Mouse (Mus musculus) retina, adult 2 months (tissue): Measurements from ENCODE around the gene Tnpo1.
"Not testable (repeated sequence)": the region's sequence is repeated elsewhere in the genome, so short reads cannot be mapped to it uniquely, and the experiment has no call there.

ENCODE experiments used
- DNase-seq: peaks from one replicate; pipeline ENCODE4 v3.0.0-alpha.2; 2012; ENCODE audit warnings: low read depth, low spot score

Gene Tnpo1

DNA sequence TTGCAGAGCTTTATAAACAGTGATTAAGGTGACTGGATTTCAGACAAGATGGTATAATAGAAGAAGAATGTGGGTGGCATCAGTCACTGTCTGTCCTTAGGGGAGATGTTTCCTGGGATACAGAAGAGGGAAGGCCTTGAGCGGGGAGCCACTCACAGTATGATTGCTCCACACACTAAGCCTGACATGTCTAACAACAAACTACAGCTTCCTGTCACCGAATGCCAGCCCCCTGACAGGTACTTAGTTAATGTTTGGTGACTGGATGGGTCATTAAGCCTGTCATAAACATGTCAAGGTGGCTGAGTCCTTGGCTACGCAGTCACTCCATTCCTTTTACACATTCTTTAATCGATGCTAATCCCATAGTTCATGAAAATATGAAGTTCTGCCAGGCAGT is 108.0 kb downstream of the Tnpo1 start:
- no peak for DNase-seq

DNA sequence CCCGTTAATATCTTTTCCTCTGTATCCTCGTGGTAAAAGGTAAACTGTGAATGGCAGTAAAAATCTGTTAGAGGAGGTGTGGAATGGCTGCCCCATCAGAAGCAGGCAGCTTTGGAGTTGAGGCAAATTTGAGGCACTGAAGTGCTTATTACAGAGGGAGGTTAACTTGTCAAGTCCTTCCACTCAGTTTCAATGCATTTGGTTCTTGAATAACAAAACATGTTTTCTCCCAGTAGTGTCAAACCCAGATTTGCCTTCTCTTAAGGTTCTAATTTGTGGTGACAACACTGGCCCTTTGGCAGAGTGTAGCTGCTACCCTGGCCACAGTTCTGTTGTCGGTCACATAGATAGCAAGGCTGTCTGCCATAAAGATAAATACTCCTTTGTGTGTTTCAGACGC is 108.4 kb downstream of the Tnpo1 start:
- no peak for DNase-seq

DNA sequence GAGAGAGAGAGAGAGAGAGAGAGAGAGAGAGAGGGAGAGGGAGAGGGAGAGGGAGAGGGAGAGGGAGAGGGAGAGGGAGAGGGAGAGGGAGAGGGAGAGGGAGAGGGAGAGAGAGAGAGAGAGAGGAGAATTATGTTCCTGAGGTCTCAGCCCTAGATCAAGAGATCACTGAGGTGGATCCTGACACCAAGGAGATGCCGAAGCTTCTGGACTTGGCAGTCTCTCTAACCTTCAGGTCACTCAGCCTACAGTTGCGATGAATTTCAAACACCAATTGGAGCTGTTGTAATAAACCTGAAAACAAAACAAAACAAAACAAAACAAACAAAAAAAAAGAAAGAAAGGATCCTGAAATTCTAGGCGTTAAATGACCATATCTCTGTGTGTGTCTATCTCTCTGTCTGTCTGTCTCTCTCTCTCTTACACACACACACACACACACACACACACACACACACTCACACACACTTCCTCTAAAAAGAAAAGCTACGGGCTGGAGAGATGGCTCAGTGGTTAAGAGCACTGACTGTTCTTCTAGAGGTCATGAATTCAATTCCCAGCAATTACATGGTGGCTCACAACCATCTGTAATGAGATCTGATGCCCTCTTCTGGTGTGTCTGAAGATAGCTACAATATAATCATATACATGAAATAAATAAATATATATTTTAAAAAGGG is 109.1 kb downstream of the Tnpo1 start:
- DNase-seq: not testable (repeated sequence)

DNA sequence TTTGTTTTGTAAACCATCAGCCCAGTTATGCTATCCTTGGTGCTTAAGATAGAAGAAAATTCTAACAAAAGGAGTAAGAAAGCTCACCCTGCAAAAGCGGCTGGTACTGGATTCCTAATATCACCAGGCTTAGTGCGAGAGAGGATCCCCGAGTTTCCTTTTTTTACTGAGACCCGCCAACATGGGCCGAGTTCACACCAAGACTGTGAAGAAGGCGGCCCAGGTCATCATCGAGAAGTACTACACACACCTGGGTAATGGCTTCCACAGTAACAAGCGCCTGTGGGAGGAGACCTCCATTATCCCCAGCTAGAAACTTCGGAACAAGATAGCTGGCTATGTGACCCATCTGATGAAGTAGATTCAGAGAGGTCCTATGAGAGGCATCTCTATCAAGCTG is 109.6 kb downstream of the Tnpo1 start:
- no peak for DNase-seq

DNA sequence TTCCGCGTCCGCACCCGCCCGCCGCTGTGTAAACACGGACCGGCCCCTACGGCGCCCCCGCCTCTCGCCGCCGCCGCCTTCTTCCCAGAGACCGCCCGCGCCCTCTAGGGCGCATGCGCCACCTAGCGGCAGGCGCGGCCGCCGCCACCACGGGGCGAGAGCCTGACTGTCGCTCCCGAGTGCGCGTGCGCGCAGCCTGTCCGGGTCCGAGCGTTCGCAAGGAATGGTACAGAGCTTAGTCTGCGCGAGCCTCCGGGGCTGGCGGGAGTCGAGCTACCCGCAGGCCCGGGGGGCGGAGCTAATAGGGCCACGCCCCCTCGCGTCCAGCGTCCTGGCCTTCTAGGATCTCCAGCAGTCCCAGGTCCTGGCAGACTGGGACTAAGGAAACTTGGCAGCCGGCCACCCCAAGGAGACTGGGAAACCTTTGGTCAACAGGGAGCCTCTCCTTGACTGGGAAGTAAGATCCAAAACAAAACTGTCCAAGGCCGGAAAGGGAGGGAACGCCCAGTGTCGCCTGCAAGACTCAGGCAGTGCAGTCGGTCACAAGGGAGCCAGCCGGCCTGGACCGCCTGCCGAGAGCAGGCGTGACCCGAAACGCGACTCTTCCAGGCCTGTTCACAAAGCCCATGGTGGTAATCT is 110.9 kb downstream of the Tnpo1 start, which contains the start of gene Fcho2:
TSS of gene Fcho2 (minus strand) at position 303 of the 639 bp plus-strand sequence.
- DNase-seq: peak; percentile 86

DNA sequence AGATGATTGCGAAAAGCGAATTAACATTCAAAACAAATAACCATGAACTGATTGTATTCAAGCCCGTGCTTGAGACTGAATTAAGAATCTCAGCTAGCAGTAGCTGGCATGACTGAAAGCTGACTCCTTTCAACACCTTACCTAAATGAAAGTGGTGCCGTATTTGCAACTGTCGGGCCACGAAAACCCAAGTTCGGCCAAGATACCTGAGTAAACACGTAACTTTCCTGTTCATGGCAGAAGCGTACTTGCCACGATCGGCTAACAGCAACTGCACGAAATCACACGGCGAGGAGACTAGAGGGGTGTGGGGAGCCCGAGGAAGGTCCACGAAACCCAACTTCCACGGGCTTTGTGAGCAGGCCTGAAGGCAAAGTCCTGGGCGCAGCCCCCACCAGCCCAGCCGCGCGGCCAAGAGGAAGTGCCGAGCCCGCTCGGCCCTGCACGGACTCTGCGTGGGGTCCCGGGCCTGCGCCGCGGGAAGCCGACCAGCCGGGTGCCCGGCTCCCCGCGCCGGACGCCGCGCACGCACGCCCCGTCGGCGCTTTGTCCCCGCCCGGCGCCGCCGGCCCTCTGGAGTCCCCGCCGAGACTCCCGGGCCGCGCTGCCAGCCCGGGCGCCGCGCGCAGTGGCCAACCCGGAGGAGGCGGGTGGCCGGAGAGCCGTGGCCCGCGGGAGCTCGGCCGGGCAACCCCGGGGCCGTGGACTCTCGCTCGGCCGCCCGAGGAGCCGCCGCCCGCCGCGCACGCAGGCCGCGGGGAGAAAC is 111.7 kb downstream of the Tnpo1 start:
- no peak for DNase-seq

DNA sequence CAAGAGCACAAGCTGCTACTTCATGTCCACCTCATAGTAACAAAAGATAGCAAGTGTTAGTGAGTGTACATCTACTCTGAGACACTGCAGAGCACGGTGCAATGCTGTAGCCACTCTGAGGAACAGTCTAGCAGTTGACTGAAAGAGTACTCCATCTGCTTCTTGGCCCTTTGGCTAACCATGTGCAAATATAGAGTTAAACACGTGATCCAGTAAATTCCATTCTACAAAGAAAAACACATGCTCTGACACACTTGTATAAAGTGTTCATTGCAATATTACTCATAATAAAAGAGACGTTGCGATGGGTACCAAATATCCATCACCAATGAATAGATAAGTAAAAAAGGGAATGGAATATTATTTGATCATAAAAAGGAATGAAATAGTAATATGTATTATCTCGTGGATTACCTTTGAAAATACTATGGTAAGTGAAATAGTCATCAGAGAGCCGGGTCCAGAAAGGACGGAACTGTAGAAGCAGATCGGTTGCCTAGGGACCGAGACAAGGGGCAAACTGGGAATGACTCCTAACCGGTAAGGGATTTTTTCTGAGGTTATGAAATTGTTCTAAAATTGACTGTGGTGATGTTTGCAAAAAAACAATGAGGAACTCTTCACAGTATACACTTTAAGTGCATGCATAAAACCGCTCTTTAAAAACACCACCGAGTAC is 112.4 kb downstream of the Tnpo1 start:
- no peak for DNase-seq

DNA sequence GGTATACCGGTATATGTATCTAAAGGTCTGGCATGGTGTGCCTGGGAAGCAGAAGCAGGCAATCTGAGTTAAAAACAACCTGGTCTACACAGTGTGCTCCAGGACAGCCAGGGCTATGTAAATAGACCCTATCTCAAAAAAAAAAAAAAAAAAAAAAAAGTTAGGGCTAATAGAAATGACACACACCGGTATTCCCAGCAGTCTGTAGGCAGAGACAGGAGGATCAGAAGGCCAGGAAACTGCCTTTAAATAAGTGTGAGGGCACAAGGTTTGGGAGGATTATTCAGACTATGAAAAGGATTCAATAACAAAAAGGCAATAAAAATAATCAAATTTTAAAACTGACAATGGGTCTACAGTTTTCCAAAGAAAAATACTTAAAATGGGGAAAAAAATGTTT is 113.0 kb downstream of the Tnpo1 start:
- DNase-seq: no peak

DNA sequence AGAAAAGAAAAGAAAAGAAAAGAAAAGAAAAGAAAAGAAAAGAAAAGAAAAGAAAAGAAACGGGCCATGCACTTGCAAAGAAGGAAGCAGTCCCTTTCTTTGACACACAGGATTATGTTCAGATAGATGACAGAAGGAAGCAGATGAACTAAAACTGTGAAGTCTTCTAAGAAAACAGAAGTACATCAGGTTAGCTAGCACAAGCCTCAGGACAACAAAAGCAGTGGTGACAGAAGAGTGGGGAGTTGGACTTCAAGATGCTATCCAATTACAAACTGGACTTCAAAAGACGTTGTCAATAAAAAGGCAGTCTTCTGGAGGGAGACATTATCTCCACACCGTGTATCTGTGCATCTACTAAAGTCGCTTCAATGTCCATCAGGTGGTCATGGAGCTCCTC is 113.9 kb downstream of the Tnpo1 start:
- DNase-seq: no peak

DNA sequence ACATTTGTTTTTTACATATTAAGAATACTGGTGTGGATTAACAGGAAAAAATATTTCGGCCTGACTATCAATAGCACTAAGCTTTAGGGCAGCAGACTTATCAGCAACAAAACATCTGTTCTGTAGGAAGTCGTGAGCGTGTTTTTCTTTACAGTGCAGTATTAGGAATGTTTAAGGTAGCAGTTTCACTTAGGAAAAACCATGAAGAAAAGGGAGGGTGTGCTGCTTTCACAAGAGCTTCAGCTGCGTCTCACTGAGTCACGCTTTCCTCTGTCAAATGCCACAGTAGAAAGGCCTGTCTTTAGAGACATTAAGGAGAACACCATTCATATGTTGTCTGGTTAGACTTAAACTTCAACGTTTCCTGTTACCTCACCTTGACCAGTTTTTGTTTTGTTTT is 116.0 kb downstream of the Tnpo1 start:
- DNase-seq: no peak

DNA sequence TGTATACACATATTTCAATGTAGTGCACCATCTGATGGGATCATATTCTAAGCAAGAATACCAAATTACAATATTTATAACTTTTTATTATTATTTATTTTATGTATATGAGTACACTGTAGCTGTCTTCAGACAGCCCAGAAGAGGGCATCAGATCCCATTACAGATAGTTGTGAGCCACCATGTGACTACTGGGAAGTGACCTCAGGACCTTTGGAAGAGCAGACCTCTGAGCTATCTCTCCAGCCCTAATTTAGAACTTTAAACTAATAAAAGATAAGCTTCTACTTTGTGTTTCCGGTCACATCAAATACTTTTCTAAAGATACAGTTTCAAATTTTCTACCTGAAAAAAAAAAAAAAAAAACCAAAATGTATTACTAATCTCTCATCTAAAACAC is 117.1 kb downstream of the Tnpo1 start:
- no peak for DNase-seq

DNA sequence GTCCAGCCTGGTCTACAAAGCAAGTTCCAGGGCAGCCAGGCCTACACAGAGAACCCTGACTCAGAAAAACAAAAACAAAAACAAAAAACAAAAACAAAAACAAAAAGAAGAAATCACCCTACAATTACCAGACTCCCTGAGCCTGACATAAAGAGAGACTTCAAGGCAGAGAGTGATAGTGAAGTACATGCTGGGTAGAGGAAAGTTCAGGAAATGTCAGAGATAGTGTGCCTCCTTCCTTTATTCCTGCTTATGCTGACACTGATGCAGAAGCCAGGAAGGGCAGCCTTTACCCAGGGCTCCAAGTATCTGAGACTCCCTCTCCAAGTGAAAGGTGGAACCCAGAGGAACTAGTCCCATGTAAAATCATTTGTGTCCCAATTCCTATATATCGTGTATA is 121.7 kb downstream of the Tnpo1 start:
- DNase-seq: no peak

DNA sequence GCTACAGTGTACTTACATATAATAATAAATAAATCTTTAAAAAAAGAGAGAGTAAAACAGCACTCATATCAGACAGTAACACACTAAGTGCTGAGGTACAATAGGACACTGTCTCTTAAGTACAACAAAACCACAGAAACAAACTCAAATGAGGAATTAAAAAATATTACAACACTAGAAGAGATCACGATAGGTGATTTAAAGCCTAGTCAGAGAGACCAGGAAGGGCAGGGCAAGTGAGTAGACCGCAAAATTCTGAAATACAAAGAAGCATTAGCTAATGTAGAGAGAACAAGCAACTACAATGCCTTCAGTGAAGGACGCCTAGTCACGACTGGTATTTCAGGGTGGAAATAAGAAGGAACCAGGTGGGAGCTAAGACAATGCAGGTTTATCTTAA is 122.5 kb downstream of the Tnpo1 start:
- DNase-seq: no peak

DNA sequence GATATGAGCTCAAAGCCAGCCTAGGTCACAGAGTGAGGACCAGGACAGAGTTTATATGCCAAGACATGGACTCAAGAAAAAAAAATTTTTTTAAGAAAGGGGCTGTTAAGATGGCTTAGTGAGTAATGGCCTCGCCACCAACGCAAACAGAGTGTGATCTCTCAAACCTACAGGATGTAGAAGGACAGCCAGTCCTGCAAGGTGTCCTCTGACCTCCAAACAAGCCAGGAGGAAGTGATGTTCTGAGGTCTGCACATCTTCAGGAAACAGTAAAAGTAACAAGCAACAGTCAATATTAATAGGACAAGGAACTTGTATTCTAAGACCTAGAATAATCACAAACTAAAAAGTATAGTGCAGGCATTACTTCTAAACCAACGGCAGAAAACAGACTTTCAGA is 123.2 kb downstream of the Tnpo1 start:
- no peak for DNase-seq

DNA sequence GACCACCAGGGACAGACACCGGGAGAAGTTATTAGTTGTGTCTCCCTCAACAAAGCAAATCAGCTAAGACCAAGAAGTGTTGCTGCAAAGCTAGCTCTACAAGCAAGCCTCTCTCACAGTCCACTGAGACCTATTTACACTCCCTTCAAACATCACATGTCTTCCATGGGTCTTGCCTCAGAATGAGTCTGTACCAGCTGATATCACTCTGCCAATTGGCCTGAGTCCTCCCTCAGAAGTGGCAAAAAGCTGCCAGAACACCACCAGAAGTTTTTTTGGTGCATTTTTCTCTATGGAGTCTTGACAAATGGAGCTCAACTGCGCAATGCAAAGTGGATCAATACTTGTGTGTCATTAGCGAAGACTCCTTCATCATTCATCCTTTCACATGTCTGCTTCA is 130.7 kb downstream of the Tnpo1 start:
- no peak for DNase-seq

DNA sequence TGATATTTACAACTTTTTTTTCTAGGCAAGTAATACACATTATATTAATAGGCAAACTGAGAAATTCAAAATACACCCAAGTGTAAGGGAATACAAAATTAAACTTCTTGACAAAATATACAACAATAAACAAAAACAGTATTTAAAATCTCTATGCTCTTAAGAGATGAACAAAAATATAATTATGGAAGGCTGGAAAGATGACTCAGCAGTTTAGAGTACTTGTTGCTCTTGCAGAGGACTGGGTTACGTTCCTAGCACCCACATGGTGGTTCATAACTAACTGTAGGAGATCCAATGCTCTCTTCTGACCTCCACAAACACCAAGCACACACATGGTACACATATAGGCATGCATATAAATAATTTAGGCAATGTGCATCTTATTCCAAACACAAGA is 133.3 kb downstream of the Tnpo1 start:
- DNase-seq: no peak

DNA sequence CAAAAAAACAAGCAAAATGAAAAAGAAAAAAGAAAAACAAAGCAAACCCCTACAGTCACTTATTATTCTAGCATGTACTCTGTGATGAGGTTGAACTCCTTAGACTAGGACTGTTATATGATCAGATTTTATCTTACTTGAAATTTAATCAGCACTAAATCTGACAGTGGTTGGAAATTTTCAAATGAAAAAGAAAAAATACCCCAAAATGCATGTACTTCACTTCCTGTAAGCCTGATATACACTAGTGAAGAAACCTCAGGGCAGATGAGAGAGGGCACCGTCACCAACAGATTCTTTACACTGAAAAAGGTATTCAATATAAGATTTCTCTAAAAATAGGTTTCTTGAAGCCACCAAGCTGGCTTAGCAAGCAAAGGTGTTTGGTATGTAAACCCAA is 134.5 kb downstream of the Tnpo1 start:
- no peak for DNase-seq
